Mouse (Mus musculus): Measurements from ENCODE around the gene Unc13a.

Gene Unc13a

GRCm38 (mm10) chr8:71627265-71628099 lies 44.1 kb downstream of the Unc13a start:
- peak in 1 of 2 experiments; percentile 47 for DNase-seq (ENCODE audit: low spot score in 2 of 2)

- no peak for DNase-seq (ENCODE audit: low spot score in 2 of 2)
Observed at GRCm38 (mm10) chr8:71626753-71627152, 44.8 kb downstream of the Unc13a start.

GRCm38 (mm10) chr8:71625088-71625487 lies 46.5 kb downstream of the Unc13a start:
- DNase-seq (ENCODE audit: low spot score in 2 of 2) = no peak

- no peak for DNase-seq (ENCODE audit: low spot score in 2 of 2)
Observed at GRCm38 (mm10) chr8:71619786-71620185, 51.8 kb downstream of the Unc13a start.

GRCm38 (mm10) chr8:71613418-71613817 lies 58.1 kb downstream of the Unc13a start:
- DNase-seq (ENCODE audit: low spot score in 2 of 2) = no peak

- no peak for DNase-seq (ENCODE audit: low spot score in 2 of 2)
Observed at GRCm38 (mm10) chr8:71612141-71612540, 59.4 kb downstream of the Unc13a start.

- DNase-seq (ENCODE audit: low spot score in 2 of 2) = peak; percentile 98 to 99
Observed at GRCm38 (mm10) chr8:71610822-71611651, 60.5 kb downstream of the Unc13a start, which contains the start of gene Colgalt1. Gene Colgalt1, plus strand, starts transcription at chr8:71610998.

- DNase-seq (ENCODE audit: low spot score in 2 of 2) = no peak
Observed at GRCm38 (mm10) chr8:71604021-71604420, 67.5 kb downstream of the Unc13a start.

- DNase-seq (ENCODE audit: low spot score in 2 of 2) = peak; percentile 66 to 70
Observed at GRCm38 (mm10) chr8:71602666-71603334, 68.8 kb downstream of the Unc13a start.

- DNase-seq (ENCODE audit: low spot score in 2 of 2) = no peak
Observed at GRCm38 (mm10) chr8:71601939-71602665, 69.5 kb downstream of the Unc13a start.

GRCm38 (mm10) chr8:71598841-71599240 lies 72.7 kb downstream of the Unc13a start:
- DNase-seq (ENCODE audit: low spot score in 2 of 2) = no peak

GRCm38 (mm10) chr8:71598375-71598774 lies 73.2 kb downstream of the Unc13a start:
- DNase-seq (ENCODE audit: low spot score in 2 of 2) = no peak

GRCm38 (mm10) chr8:71597451-71597850 lies 74.1 kb downstream of the Unc13a start, which contains the start of gene Fam129c:
Gene Fam129c, plus strand, starts transcription at chr8:71597648.
- DNase-seq (ENCODE audit: low spot score in 2 of 2) = no peak

GRCm38 (mm10) chr8:71596798-71597197 lies 74.8 kb downstream of the Unc13a start:
- DNase-seq (ENCODE audit: low spot score in 2 of 2) = no peak

- no peak for DNase-seq (ENCODE audit: low spot score in 2 of 2)
Observed at GRCm38 (mm10) chr8:71596384-71596783, 75.2 kb downstream of the Unc13a start.

- DNase-seq (ENCODE audit: low spot score in 2 of 2) = peak; percentile 89 to 91
Observed at GRCm38 (mm10) chr8:71595862-71596261, 75.7 kb downstream of the Unc13a start.

GRCm38 (mm10) chr8:71594324-71594722 lies 77.2 kb downstream of the Unc13a start:
- DNase-seq (ENCODE audit: low spot score in 2 of 2) = no peak

- DNase-seq (ENCODE audit: low spot score in 2 of 2) = no peak
Observed at GRCm38 (mm10) chr8:71593556-71594323, 77.8 kb downstream of the Unc13a start.

GRCm38 (mm10) chr8:71592374-71593170 lies 79.0 kb downstream of the Unc13a start:
- DNase-seq (ENCODE audit: low spot score in 2 of 2) = peak; percentile 87 to 90
